Mouse (Mus musculus): ENCODE data around the gene Tex48. TPM values are rescaled to one million over a fixed set of nuclear protein-coding genes. Genes with fewer than 3 reads are reported as not detected.
A peak's percentile ranks its signal among the peaks of the same experiment; 100 is the strongest.

Gene Tex48
- polyA plus RNA-seq, 2 experiments: not detected

DNA sequence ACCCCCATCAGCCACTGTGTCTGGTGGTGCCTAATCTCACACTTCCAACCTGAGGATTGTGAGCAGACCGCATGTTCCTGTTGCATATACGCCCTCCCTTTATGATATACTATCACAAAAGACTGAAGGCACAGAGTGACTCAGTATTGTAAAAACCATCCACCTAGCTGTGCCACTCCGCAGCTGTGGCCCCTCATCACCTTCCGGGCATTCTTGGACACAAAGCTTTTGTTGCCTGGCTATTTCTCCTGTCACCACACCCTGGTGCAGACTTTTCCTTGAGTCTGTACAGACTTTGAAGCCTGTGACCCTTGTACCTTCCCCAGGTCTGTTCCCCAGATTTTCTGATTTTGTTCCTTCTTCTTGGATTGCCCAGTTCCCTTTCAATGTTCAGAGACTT lies 26.2 kb downstream of the Tex48 start:
- WGBS: 97% methylated on average over 4 of the region's 4 CpGs
- H3K4me2 ChIP-seq (replicated peaks; ENCODE audit: low read depth, low read length, severe bottlenecking): no peak overlapping the region
- no peak for DNase-seq (ENCODE audit: low spot score)
- no peak overlapping the region for H3K4me3 ChIP-seq (replicated peaks; ENCODE audit: low read length)
- ATAC-seq (ENCODE audit: low FRiP score, low read depth): no peak
- no peaks in the 10 kb centered on the region for H3K27me3 ChIP-seq (ENCODE audit: control insufficient read depth, insufficient read depth, low read length)
- no peaks in the 10 kb centered on the region for H3K4me1 ChIP-seq (ENCODE audit: control insufficient read depth, insufficient read depth, low read length)
- no peaks in the 10 kb centered on the region for H3K9me3 ChIP-seq (ENCODE audit: control insufficient read depth, low read length)
- TF ChIP-seq POLR2A (IDR thresholded peaks at IDR 0.05; ENCODE audit: borderline replicate concordance, extremely low read depth, insufficient read depth, insufficient read length): no peak
- no peak overlapping the region for H3K9ac ChIP-seq (ENCODE audit: low read depth, low read length, severe bottlenecking)
- H3K36me3 ChIP-seq (ENCODE audit: control insufficient read depth, insufficient read depth, low read length): no peaks in the 10 kb centered on the region
- H3K27ac ChIP-seq (replicated peaks; ENCODE audit: low read depth, low read length): no peak overlapping the region

DNA sequence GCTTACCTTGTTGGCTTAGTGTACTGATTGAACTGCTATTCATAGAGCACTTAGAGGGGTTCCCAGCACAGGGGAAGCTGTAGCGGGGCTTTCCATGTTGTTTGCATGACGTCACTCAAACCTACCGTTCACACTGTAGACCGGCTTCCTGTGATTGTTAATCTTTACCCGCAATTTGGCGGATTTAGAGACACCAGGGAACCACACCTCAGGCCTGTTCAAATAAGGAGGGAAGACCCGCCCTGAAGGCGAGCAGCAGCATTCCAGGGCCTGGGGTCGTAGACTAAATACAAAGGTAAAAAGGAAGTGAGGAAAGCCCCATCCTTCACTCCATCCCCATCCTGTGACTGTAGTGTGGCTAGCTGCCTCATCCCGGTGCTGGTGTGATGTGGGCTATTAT lies 27.0 kb downstream of the Tex48 start:
- Histone ChIP-seq H3K9ac (ENCODE audit: low read depth, low read length, severe bottlenecking) (no peak overlapping the region), H3K4me3 (replicated peaks; ENCODE audit: low read length) (no peak overlapping the region), H3K36me3 (ENCODE audit: control insufficient read depth, insufficient read depth, low read length) (no peaks in the 10 kb centered on the region), H3K4me1 (ENCODE audit: control insufficient read depth, insufficient read depth, low read length) (no peaks in the 10 kb centered on the region), H3K9me3 (ENCODE audit: control insufficient read depth, low read length) (no peaks in the 10 kb centered on the region), H3K27me3 (ENCODE audit: control insufficient read depth, insufficient read depth, low read length) (no peaks in the 10 kb centered on the region), H3K4me2 (replicated peaks; ENCODE audit: low read depth, low read length, severe bottlenecking) (no peak overlapping the region), H3K27ac (replicated peaks; ENCODE audit: low read depth, low read length) (no peak overlapping the region)
- no peak for TF ChIP-seq POLR2A (IDR thresholded peaks at IDR 0.05; ENCODE audit: borderline replicate concordance, extremely low read depth, insufficient read depth, insufficient read length)
- ATAC-seq (ENCODE audit: low FRiP score, low read depth) (no peak), DNase-seq (ENCODE audit: low spot score) (no peak)
- WGBS: 75% methylated on average over 10 of the region's 10 CpGs

DNA sequence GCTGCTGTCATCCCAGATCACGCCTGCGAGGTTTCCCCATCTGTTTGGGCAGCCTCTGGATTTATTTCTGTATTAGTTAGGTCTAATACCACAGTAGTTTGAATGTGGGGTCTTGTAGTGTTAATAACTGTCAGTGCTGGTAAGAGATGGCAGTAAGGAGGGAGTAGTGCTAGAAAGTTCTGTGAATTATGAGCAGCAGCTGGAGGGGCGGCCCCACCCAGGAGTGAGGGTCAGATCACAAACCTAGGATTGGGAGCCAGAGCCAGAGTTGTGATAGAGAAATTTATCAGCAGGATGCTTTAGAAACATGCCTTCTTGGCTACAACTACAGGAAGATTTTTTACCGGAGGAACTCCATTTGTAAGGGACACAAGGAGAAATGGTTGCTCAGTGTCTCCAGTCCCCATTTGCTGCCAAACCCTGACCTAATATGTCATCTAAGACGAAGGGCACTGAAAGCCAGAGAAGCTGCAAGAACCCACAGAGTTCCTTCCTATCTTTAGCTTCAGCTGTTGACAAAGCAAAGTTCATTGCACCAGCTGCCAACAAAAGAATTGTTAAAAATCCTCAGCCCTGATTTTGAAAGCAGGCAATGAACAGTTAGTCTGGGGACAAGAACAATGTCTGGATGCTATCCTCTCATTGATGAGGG lies 27.6 kb downstream of the Tex48 start:
- Histone ChIP-seq H3K4me3 (replicated peaks; ENCODE audit: low read length) (no peak overlapping the region), H3K27ac (replicated peaks; ENCODE audit: low read depth, low read length) (no peak overlapping the region), H3K27me3 (ENCODE audit: control insufficient read depth, insufficient read depth, low read length) (no peaks in the 10 kb centered on the region), H3K9ac (ENCODE audit: low read depth, low read length, severe bottlenecking) (no peak overlapping the region), H3K4me2 (replicated peaks; ENCODE audit: low read depth, low read length, severe bottlenecking) (no peak overlapping the region), H3K4me1 (ENCODE audit: control insufficient read depth, insufficient read depth, low read length) (no peaks in the 10 kb centered on the region), H3K9me3 (ENCODE audit: control insufficient read depth, low read length) (no peaks in the 10 kb centered on the region), H3K36me3 (ENCODE audit: control insufficient read depth, insufficient read depth, low read length) (no peaks in the 10 kb centered on the region)
- DNase-seq (ENCODE audit: low spot score) (no peak), ATAC-seq (ENCODE audit: low FRiP score, low read depth) (peak; percentile 47; the same call in 1 of the 2 replicates)
- 72% methylated on average over 5 of the region's 5 CpGs for WGBS
- no peak for TF ChIP-seq POLR2A (IDR thresholded peaks at IDR 0.05; ENCODE audit: borderline replicate concordance, extremely low read depth, insufficient read depth, insufficient read length)

DNA sequence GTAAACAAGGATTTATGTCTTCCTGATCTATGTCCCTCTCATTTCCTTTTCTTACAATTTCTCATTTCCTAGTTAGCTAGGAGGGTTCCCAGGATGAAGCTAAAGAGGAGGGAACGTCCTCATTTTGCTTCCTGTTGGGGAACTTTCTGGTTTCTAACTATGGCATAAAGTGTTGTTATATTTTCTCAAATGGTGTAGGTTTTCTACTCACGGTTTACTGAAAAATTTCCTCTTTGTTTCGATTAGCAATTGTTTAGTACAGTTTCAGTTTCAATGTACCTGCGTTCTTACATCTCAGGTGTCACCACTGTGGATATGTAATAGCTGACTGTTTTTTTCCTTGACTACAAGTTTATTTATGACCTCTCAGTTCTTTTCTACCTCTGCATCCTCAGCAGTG lies 31.7 kb downstream of the Tex48 start:
- Histone ChIP-seq H3K4me3 (replicated peaks; ENCODE audit: low read length) (no peak overlapping the region), H3K27me3 (ENCODE audit: control insufficient read depth, insufficient read depth, low read length) (no peaks in the 10 kb centered on the region), H3K36me3 (ENCODE audit: control insufficient read depth, insufficient read depth, low read length) (no peaks in the 10 kb centered on the region), H3K27ac (replicated peaks; ENCODE audit: low read depth, low read length) (no peak overlapping the region), H3K9me3 (ENCODE audit: control insufficient read depth, low read length) (no peaks in the 10 kb centered on the region), H3K4me1 (ENCODE audit: control insufficient read depth, insufficient read depth, low read length) (no peaks in the 10 kb centered on the region), H3K4me2 (replicated peaks; ENCODE audit: low read depth, low read length, severe bottlenecking) (no peak overlapping the region), H3K9ac (ENCODE audit: low read depth, low read length, severe bottlenecking) (no peak overlapping the region)
- ATAC-seq (ENCODE audit: low FRiP score, low read depth) (no peak), DNase-seq (ENCODE audit: low spot score) (no peak)
- TF ChIP-seq POLR2A (IDR thresholded peaks at IDR 0.05; ENCODE audit: borderline replicate concordance, extremely low read depth, insufficient read depth, insufficient read length): no peak
- WGBS: 79% methylated on average over 4 of the region's 4 CpGs

DNA sequence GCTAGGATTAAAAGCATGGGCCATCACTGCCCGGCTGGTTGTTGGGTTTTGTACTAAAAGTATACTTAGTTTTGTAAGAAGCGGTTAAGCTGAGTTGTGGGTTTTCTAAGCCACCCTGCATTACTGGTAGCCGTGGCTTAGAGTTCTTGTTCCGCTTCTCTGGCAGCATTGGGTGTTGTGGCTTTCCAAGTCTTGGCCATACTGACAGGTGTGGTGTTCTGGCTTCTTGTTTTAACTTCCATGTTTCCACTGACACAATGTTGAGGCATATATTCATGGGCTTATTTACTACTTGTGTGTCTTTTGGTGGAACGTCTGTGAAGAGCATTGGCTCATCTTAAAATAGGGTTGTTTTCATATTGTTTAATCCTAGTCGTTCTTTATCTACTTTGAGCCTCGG lies 32.2 kb downstream of the Tex48 start:
- ATAC-seq (ENCODE audit: low FRiP score, low read depth) (no peak), DNase-seq (ENCODE audit: low spot score) (no peak)
- H3K9me3 ChIP-seq (ENCODE audit: control insufficient read depth, low read length): no peaks in the 10 kb centered on the region
- no peaks in the 10 kb centered on the region for H3K27me3 ChIP-seq (ENCODE audit: control insufficient read depth, insufficient read depth, low read length)
- H3K27ac ChIP-seq (replicated peaks; ENCODE audit: low read depth, low read length): no peak overlapping the region
- H3K4me3 ChIP-seq (replicated peaks; ENCODE audit: low read length): no peak overlapping the region
- TF ChIP-seq POLR2A (IDR thresholded peaks at IDR 0.05; ENCODE audit: borderline replicate concordance, extremely low read depth, insufficient read depth, insufficient read length): no peak
- no peak overlapping the region for H3K4me2 ChIP-seq (replicated peaks; ENCODE audit: low read depth, low read length, severe bottlenecking)
- H3K4me1 ChIP-seq (ENCODE audit: control insufficient read depth, insufficient read depth, low read length): no peaks in the 10 kb centered on the region
- WGBS: 82% methylated on average over 7 of the region's 7 CpGs
- no peaks in the 10 kb centered on the region for H3K36me3 ChIP-seq (ENCODE audit: control insufficient read depth, insufficient read depth, low read length)
- no peak overlapping the region for H3K9ac ChIP-seq (ENCODE audit: low read depth, low read length, severe bottlenecking)

Data from limb, embryonic 14.5 days (tissue).